Mouse (Mus musculus): Measurements from ENCODE around the gene Ulk4.

- TF ChIP-seq CTCF (IDR thresholded peaks at IDR 0.05; ENCODE audit: low read depth) (no peak), EP300 (IDR thresholded peaks at IDR 0.05; ENCODE audit: low read depth) (no peak)
Measured at GRCm38 (mm10) chr9:120908461-120908860, 368.5 kb downstream of the Ulk4 start.

All from liver, postnatal 0 days (tissue).